Mouse (Mus musculus) cerebellum, adult 2 months (tissue): ENCODE measurements at regions not wholly inside any gene's neighbourhood (a gene's known extent, or its start where the extent isn't known, plus 50 kb on each side); places are given as distances from the start of the nearest gene placed in this dataset.
A peak's percentile ranks its signal among the peaks of the same experiment; 100 is the strongest.

Experiments used
- DNase-seq, 2 experiments: peaks; one replicate each; pipeline ENCODE4 v3.0.0; 2021
- H3K27ac ChIP-seq: fragments of 200-500 bp; 2 replicates; pipeline ENCODE4 v1.5.1; 2012; ENCODE audit warnings: low read length, control low read depth, inconsistent platforms; ENCODE audit not compliant: insufficient read depth
- H3K27me3 ChIP-seq: fragments of 200-500 bp; 2 replicates; pipeline ENCODE4 v1.6.1; 2012; ENCODE audit warnings: inconsistent platforms, mild to moderate bottlenecking, low read length, moderate library complexity; ENCODE audit not compliant: control insufficient read depth, insufficient read depth
- H3K4me1 ChIP-seq: fragments of 200-500 bp; 2 replicates; pipeline ENCODE4 v1.6.1; 2011; ENCODE audit warnings: low read length; ENCODE audit not compliant: control insufficient read depth, insufficient read depth
- H3K4me3 ChIP-seq: fragments of 200-500 bp; replicated peaks from 2 replicates; pipeline ENCODE3; 2011; ENCODE audit warnings: mild to moderate bottlenecking, low read depth, low read length, control low read depth; ENCODE audit not compliant: insufficient read depth
- CTCF ChIP-seq: fragments of 200-500 bp; IDR thresholded peaks from 2 replicates; pipeline ENCODE4 v1.5.1; 2011; ENCODE audit warnings: low read depth, mild to moderate bottlenecking, control low read depth, low read length, moderate library complexity, borderline replicate concordance; ENCODE audit not compliant: insufficient read depth
- POLR2A ChIP-seq: fragments of 200-500 bp; IDR thresholded peaks from 2 replicates; pipeline ENCODE4 v1.6.1; 2011; ENCODE audit warnings: low read length, control low read depth, borderline replicate concordance; ENCODE audit not compliant: insufficient read depth
- WGBS: fragments of 180-500 bp; shearing (Covaris S2); methylation state at CpG from one replicate; pipeline ENCODE4 v1.1.7; 2018; 5-methylcytosine and 5-hydroxymethylcytosine counted together

- WGBS: 51% methylated on average over 1 of the region's 1 CpGs
- TF ChIP-seq CTCF: no peak
- no peak for TF ChIP-seq POLR2A
- no peaks in the 10 kb centered on the region for H3K27me3 ChIP-seq
- DNase-seq: no peak
- no peaks in the 10 kb centered on the region for H3K4me1 ChIP-seq
- no peak overlapping the region for H3K27ac ChIP-seq
- H3K4me3 ChIP-seq: no peak overlapping the region
These were observed 112.5 kb upstream of the Tent5a start for GRCm38 (mm10) chr9:85439664-85440063.

GRCm38 (mm10) chr9:85432220-85432619, 105.1 kb upstream of the Tent5a start:
- TF ChIP-seq CTCF: no peak
- TF ChIP-seq POLR2A: no peak
- Histone ChIP-seq H3K27me3 (no peaks in the 10 kb centered on the region), H3K27ac (no peak overlapping the region), H3K4me3 (no peak overlapping the region), H3K4me1 (no peaks in the 10 kb centered on the region)
- WGBS: 80% methylated on average over 2 of the region's 2 CpGs
- DNase-seq: no peak

- no peak for DNase-seq
- Histone ChIP-seq H3K27ac (no peak overlapping the region), H3K4me3 (no peak overlapping the region), H3K4me1 (no peaks in the 10 kb centered on the region), H3K27me3 (no peaks in the 10 kb centered on the region)
- TF ChIP-seq POLR2A: no peak
- no peak for TF ChIP-seq CTCF
- 76% methylated on average over 4 of the region's 4 CpGs for WGBS
These were observed 99.7 kb upstream of the Tent5a start for GRCm38 (mm10) chr9:85426809-85427208.

GRCm38 (mm10) chr9:85423908-85424307, 96.8 kb upstream of the Tent5a start:
- TF ChIP-seq POLR2A (no peak), CTCF (no peak)
- no peaks in the 10 kb centered on the region for H3K27me3 ChIP-seq
- no peak overlapping the region for H3K4me3 ChIP-seq
- no peak for DNase-seq
- no peaks in the 10 kb centered on the region for H3K4me1 ChIP-seq
- no peak overlapping the region for H3K27ac ChIP-seq
- WGBS: 79% methylated on average over 2 of the region's 2 CpGs

- no peaks in the 10 kb centered on the region; the same call in 1 of the 2 replicates for H3K4me1 ChIP-seq
- 91% methylated on average over 1 of the region's 1 CpGs for WGBS
- TF ChIP-seq CTCF: no peak
- no peak for TF ChIP-seq POLR2A
These were observed 87.2 kb upstream of the Tent5a start for GRCm38 (mm10) chr9:85414391-85414790.

GRCm38 (mm10) chr9:85413813-85414212, 86.7 kb upstream of the Tent5a start:
- no peaks in the 10 kb centered on the region; the same call in 1 of the 2 replicates for H3K4me1 ChIP-seq
- no peak for TF ChIP-seq CTCF
- TF ChIP-seq POLR2A: no peak
- no peak overlapping the region for H3K4me3 ChIP-seq
- H3K27me3 ChIP-seq: no peaks in the 10 kb centered on the region
- no peak overlapping the region for H3K27ac ChIP-seq
- WGBS: 56% methylated on average over 1 of the region's 1 CpGs
- no peak for DNase-seq

More at GRCm38 (mm10) chr9:85414391-85414790, 87.2 kb upstream of the Tent5a start:
- no peak overlapping the region for H3K4me3 ChIP-seq
- no peaks in the 10 kb centered on the region for H3K27me3 ChIP-seq
- DNase-seq: no peak
- no peak overlapping the region for H3K27ac ChIP-seq

DNA sequence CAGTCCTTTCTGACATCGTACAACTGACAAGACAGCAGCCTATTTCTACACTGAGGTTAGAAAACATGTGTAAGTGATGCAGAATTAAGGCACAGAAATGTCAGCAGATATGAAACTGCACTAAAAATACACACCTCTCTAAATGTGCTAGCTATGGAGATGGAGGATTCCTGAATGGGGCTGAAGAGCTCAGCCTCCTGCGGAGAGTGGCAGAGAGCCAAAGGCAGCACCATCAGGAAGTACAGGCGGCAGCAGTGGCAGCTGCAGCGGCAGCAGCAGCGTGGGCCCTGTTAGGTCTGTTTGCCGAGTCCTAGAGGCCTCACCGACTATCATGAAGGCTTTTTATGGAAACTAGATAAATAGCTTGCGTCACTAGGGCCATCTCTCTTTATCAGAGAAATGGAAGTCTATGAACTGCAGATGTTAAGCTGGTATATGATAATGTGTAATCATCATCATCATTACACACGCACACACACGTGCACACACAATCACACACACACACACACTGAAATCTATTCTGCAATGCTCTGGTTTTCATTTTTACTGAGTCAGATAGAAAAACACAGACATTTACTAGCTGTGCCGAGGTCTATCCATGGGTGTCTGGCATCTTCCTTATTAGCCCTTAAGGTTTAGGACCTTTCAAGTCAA, 83.6 kb upstream of the Tent5a start:
- 32% methylated on average over 11 of the region's 11 CpGs for WGBS

DNA sequence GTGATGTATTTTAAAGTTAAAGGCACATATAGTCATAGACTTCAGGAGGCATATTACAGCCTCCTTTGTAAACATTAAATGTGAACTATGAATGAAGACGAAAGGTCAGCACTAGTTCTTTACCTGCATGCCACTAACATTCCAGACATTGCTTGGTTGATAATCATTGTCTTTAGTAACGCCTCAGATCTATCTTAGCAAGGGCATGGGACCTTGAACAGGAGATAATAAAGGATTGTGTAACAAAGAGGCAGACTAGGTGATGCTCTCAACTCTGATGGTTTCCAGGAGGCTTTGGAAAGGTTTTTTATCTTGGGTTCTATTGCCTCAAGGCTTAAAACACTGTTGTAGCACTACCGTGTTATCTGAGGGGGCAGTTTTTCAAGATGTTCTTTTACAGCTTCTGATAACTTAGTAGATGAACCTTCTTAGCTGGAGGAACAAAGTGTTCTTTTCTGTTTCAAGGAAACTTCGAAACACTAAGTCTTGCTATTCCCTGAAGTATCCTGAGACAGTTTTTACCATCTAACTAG, 82.9 kb upstream of the Tent5a start:
- H3K4me1 ChIP-seq: no peaks in the 10 kb centered on the region; the same call in 1 of the 2 replicates
- no peaks in the 10 kb centered on the region for H3K27me3 ChIP-seq
- H3K27ac ChIP-seq: no peak overlapping the region
- no peak for TF ChIP-seq POLR2A
- no peak for TF ChIP-seq CTCF
- H3K4me3 ChIP-seq: no peak overlapping the region
- DNase-seq: no peak
- 96% methylated on average over 4 of the region's 4 CpGs for WGBS

More for the DNA sequence above, 83.6 kb upstream of the Tent5a start:
- DNase-seq: peak; percentile 29 to 39
- Histone ChIP-seq H3K27me3 (no peaks in the 10 kb centered on the region), H3K4me1 (no peaks in the 10 kb centered on the region; the same call in 1 of the 2 replicates), H3K4me3 (no peak overlapping the region), H3K27ac (no peak overlapping the region)
- TF ChIP-seq CTCF (no peak), POLR2A (no peak)
